Mouse (Mus musculus) gonadal fat pad, adult 2 months (tissue): ENCODE results near the gene Lmod3. TPM values are rescaled to one million over a fixed set of nuclear protein-coding genes. Genes with fewer than 3 reads are reported as not detected.

Experiments used
- DNase-seq: peaks from one replicate; pipeline ENCODE4 v3.0.0-alpha.2; 2012; ENCODE audit warnings: low read depth
- polyA plus RNA-seq: library from polyadenylated mRNA; depleted of rRNA; stranded (reverse); fragments of >200 nt; gene quantifications from 2 replicates; pipeline ENCODE4 v1.2.3, GENCODE M21; 2012

The Lmod3 gene
- polyA plus RNA-seq, 1 experiment: 0.11 TPM

DNA sequence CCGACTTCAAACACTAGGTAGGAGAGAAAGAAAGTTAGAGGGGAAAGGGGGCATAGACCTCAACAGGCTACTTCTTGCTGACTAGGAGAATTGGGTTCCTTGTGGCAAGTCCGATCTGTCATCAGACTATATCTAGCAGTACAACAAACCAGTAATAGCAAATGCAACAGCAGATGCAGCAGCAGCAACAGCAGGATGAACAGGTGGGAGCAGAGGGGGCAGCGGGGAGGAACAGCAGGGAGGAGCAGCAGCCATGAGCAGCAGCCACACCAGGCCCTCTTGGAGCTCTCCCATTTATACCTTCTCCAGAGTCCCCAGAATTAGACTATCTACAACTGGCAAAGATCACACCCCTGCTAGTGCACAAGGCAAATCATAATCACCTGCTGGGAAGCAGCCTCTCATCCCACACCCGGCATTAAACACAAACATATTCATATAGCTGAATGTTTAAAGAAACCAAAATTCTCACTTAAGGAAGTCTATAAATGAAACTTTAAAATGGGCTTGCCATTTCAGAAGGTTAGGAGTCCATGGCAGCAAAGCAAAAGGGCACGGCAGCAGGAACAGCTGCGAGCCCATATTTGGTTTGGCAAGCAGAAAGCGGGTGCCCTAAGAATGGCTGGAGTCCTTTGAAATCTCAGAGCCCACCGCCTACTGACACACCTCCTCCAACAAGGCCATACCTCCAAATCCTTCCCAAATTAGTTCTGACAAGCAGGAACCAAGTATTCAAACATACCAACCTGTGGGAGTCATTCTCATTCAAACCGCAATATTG, 25.3 kb downstream of the Lmod3 start:
- no peak for DNase-seq

DNA sequence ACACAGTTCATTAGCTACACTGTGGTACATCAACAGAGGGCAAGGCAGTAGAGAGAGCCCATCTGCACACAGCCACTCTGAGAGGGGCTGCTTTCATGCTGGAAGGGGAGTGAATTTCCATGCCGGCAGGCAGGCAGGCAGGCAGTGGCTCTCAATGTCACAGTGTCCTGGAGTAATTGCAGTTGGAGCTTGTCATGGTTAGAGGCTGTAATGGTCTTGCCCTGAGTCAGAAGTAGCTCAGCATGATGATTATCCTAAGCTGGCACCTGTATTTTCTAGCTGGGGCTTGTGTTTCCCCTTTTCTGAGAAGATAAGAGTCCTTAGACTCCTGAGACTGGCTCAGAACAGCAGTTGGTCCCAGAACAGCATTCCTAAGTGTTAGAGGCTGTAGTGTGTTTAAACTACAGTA, 26.5 kb downstream of the Lmod3 start:
- DNase-seq: no peak

DNA sequence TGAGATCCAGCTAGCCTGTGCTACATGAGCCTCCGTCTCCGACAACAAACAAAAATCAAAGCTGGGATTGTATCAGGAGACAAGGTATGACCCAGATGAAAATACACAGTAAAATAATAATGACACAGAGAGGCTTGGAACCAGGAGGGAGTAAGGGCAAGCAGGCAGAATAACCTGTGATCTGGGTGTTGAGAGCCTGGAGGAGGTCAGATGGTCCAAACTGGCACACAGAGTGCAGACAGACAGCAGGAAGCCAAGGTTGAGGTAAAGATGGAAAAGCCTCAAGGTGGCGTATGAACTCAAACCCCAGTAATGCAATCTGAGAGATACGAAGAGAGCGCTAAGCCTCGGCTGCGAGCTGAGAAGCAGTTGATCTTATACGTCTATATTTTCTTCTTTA, 28.1 kb downstream of the Lmod3 start:
- no peak for DNase-seq

DNA sequence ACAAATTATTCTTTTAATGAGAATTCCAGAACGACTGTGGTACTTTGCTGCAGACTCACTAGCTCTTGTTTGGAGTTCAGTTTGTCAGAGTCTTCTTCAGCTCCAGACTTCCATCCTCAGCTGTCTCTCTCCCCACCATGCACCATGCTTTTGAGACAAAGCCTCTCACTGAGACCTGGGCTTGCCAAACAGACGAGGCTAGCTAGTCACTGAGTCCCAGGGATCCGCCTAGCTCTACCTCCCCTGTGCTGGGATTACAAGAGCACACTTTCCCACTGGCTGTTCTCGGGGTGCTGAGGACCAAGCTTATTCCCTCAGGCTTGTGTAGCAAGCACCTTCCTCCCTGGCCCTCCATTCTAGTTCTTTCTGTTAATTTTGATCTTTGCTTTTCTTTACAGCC, 29.0 kb downstream of the Lmod3 start:
- no peak for DNase-seq

DNA sequence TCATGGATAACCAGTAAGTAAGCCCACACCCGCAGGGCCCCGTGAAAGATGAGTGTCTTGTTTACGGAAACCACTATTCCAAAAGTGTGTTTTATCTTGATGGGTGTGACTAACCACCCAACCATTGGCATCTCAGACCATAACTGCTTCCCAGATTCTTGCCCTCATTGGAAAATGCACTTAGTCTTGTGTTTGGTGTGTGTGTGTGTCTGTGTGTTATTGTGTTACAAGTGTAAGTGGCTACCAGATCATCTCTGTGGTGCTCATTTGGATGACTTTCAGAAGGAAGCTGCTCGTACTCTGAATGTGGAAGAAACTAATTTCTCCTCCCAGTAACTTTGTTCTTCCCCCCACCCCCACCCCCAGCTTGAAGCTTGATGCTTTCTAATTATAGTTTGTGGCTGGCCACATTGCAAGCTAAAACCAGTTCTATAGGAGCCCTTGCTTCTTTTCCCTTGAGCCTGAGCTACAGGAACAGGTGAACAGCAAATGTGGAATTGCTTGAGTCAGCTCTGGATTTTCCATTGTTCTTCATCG, 29.6 kb downstream of the Lmod3 start:
- DNase-seq: no peak

DNA sequence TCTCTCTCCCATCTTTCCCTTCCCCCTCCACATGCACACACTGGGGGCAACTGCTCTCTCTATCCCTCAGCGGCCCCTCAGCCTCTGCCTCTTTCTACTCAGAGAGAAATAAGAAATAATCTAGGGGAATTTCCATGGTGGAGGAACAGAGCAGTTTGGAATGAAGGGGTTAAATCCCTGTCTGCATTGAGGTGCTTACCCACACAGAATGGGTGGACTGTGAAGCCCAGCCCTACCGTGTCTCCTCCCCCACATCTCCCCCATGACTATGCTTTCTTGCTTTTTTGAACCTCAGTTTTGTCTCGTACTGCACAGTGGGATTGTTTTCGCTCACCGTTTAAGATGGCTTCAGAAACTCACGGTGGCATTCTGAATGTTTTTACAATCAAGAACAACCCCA, 30.2 kb downstream of the Lmod3 start:
- DNase-seq: no peak

DNA sequence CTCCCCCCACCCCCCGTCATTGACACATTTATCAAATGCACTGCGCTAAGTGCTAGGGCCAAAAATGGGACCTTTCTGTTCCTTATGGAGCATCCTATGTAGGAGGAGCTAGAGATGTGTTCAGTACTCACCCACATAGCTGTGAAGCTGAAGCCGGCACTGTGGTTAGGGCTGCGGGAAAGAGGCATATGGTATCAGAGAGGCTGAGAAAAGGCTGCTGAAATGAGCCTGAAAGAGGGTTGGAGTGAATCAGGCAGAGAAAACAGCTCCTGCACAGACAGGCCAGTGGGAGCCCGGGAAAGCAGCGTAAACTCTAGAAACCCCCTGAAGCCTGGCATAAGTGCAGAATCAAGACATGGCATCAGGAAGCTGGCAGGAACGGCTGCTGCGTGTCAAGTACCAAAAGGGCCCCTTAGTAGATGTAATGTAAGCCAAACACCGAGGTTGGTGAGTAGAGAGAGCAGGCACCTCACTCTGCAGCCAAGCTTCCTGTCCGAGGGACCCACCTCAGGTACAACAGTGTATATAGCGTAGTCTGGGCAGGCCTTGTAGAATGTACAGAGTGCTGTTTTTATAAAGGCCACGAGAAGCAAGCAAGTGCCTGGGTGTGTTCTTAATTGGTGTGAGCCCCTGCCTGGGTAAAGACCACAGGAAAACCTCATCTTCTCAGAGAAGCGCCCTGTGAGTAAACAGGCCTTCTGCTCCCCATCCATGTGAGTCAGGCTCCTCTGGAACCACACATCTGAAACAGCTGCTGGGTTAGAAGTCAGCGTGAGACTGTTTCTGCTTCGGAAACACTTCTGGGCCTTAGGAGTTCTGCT, 31.1 kb downstream of the Lmod3 start:
- DNase-seq: no peak

DNA sequence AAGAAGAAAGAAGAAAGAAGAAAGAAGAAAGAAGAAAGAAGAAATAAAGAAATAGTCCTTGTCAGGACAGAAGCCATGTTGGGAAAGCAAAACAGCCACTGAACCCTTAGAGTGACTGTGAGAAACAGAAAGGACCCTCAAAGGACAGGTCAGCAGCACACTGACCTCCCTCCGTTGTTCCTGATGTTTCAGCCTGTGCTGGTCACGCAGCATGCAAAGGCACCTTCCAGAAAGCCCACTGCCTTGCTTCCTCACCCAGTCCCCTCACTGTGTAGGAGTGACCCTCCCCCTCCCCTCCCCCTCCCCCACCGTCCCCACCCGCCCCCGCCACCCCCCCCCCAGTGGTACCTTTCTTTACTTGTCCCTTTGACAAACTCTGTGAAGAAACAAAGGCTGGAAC, 31.9 kb downstream of the Lmod3 start:
- DNase-seq: no peak

DNA sequence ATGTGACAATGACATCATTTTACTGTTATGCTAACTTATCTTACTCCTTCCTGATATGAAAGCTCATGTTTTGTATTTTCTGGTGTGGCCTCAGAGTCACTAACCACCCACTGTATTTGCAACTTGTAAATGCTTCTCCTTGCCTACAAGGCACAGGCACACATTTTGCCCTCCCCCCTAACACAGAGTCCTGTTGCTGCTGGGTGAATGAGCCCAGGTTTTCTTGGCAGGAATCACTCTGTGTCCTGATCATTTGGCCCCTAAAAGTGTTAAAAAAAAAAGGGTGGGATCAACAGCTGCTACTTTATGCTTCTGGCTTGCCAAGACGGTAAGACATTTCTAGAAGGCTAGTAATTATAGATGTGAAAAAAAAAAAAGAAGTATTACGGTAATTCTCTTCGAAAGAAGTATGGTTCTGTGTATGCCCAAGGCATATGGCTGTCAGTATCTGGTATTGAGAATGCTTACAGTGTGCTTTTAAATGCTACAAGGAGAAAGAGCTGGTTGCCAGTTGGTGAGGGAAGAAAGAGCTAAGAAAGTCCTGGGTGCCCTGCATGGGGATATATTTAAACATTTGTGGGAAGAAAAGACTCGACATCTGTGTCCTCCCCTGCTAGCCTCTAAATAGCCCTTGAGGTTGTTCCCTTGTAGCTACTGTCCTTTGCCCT, 36.3 kb downstream of the Lmod3 start:
- no peak for DNase-seq

DNA sequence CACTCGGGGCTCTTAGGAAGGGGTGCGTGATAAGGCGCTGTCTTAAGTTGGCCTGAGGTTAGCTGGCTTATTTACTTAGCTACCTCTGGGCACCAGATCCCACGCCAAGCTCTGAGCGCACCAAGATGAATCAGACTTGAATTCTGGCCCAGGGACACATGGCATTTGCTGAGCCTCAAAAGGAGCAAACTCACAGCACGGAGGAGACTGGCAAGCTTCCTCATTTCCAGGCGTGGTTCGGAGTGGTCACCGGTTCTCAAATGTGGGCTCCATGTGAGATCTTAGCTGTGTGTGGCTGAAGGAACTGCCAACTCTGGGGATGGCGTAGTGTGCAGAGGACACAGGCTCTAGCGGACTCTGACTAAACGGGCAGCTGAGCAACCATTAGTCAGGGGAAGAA, 40.6 kb downstream of the Lmod3 start:
- DNase-seq: no peak

DNA sequence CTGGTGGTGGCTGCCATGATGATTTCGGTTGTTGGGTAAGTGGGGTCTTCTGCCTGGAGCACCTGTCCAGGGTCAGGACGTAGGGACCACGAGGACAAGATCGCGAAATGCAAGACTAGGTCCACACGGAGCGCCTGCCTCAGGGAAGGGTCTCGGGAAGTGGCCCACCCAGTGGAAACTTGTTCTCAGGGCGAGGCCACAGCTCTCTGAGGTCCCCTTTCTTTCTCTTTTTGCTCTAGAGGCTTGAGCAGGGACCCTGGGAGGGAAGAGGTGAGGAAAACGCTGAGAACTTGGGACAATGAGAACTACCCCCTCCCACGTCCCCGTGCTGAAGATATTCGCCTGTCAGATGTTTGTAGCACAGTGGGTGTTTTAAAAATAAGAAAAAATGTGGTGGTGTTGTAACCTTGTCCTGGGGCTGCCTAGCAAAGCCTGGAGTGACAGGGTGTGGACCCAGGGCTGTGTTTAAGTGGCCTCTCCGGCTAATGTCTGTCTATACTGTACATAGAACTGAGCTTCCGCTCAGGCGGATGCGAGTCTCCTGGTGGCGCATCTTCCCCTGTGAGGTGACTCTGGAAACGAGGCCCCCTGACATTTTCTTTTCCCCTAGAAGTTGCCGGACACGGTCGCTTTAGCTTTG, 41.5 kb downstream of the Lmod3 start:
- DNase-seq: no peak

DNA sequence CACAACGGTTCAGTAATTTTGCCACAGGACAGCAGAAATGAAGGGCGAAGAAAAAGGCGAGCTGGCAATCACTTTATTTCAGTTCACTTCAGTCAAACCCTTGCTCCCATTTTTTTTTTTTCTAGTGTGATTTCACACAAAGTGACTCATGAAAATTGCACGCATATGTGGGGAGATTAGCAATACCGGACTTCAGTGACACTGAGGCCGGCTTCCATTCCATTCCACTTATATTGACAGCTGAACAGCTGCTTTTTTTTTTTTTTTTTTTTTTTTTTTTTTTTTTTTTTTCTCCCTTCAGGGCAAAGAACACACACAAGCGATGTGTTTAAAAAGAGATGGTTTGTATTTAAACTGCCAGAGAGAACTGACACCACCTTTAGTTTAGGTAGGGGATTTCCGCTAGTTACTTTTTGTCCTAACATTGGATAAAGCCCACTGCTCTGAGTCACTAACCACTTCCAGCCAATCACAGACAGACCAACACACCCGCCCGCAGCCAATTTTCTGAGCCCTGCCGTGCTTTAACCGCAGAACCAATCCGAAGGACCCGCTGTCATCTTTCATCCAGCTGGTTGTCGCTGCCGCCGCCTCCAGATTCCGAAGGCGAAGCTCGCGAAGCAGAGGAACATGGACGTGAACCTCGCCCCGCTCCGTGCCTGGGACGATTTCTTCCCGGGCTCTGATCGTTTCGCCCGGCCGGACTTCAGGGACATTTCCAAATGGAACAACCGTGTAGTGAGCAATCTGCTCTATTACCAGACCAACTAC, 42.2 kb downstream of the Lmod3 start, which contains the start of gene Arl6ip5:
TSS of gene Arl6ip5 (plus strand) at position 499 of the 771 bp plus-strand sequence.
- no peak for DNase-seq

DNA sequence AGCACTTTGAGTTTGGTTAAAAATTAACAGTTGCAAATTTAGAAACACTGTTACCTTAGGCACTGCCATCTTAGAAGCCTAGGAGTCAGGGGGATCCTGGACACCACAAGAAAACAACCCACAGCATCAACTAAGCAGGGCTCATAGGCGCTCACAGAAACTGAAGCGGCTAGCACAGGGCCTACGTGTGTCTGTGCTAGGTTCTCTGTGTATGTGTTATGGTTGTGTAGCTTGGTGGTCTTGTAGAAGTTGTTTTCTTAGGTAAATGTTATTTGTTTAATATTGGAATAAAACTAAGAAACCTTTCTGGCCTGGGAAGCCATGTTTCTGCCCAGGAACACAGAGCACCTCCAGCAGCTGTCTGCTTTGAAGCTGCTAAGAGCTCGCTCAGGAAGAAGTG, 42.8 kb downstream of the Lmod3 start:
- no peak for DNase-seq

DNA sequence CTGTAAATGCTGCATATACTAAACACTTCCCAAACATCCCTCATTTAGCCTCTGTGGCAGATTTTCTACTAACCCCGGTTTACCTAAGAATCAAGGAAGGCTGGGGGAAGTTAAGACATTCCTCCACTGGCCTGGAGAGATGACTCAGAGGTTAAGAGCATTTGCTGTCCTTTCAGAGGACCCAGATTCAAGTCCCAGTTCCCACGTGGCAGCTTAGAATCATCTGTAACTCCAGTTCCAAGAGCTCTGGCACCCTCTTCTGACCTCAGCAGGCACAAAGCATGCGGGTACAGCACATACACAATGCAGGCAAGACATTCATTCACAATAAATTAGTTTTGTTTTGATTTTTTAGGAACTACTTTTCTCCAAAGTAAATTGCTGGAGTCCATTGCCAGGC, 43.4 kb downstream of the Lmod3 start:
- DNase-seq: no peak

DNA sequence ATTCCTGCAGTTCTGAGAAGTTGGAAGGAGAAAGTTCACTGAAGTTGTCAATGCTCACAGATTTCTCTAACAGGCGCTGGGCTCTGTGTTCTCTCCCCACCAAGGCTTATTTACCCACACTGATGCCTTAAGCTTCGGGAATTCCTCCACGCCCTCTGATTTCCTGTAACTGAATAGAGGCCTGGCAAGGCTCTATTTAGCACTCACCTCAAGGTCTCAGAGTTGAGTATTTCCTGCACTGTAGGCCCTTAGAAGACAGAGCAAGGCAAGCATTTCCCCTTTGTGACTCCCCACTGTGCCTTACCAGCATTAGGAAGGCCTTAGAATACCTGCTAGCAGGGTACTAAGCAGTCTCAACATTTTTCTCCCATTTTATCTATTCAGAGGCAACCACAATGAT, 44.2 kb downstream of the Lmod3 start:
- no peak for DNase-seq

DNA sequence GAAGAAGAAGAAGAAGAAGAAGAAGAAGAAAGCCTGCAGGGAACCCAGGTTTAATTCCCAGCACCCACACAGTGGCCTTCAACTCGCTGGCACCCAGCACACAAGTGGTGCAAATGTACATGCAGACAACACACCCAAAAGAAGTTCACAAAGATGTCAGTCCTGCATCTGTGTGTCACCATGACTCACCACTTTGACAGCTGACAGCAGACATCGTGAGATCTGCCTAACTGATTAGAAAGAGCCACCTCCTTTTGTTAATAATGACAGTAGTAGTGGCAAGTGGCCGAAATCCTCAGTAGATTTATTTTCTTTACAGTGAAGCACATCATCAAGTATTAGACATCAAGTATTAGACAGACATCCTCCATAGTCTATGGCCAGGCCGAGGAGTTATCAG, 45.5 kb downstream of the Lmod3 start:
- DNase-seq: no peak

DNA sequence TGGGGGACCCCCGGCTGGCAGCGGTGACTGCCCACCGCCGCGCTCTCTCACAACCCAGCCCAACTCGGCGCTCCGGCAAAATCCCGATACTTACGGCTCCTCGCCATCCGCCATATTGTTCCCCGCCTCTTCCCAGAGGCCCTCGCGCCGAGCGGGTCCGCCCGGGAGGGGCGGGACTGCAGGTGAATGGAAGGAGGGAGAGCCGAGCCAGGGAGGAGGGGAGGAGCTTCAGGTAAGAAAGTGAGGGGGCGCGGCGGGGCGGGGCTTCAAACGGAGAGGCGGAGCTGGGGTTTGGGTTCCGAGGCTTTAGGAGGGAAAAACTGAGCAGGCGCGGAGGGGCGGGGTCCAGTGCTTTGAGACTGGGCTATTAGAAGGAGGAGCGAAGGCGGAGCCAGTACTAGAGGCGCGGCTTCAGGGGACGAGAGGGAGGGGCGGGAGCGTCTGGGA, 47.1 kb downstream of the Lmod3 start, which contains the start of gene Uba3:
TSS of gene Uba3 (minus strand) at position 209 of the 447 bp plus-strand sequence.
- peak; percentile 81 for DNase-seq

DNA sequence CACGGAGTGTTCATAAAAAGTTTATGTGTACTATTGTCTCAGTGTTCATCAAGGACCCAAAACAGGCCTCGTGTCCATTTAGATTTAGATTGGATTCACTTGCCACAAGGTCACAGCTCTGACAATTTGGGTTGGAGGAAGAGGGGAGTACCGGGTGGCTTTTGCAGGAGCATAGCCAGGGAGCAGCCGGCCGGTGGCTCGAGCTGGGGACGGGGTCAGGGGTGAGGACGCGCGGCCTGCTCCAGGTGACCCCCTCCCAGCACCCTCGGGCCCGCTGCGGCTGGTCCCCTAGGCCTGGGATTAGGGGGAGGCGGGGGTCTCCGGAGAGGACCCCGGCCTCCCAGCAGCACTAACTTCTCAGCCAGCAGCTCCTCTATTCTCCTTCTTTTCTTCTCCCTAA, 47.6 kb downstream of the Lmod3 start:
- no peak for DNase-seq

DNA sequence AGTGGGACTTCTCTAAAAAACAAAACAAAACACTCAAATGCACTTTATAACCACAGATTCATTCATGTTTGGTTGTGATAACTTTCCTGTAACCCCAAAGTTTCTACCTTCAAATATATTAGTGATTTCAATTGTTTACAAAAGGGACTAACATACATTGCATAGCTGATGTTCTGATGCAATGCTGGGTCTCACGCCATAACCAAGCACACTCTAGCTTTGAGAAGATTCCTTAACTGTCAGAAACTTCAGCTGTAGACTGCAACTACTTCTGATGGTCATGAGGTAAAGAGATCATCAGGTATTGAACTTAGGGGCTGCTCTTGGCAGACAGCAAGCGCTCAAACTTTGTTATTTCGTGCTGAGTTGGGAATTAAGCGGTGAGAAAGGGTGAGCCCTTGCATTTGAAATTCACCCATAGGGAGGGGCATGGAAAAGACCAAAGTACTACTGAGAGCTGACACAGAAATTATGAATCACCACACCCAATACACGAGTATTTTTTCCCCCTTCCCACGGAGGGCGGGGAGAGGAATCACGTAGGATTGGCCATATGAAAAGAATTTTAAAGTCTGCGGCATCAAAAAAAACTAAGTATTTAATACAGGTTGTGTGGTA, 48.2 kb downstream of the Lmod3 start:
- no peak for DNase-seq

DNA sequence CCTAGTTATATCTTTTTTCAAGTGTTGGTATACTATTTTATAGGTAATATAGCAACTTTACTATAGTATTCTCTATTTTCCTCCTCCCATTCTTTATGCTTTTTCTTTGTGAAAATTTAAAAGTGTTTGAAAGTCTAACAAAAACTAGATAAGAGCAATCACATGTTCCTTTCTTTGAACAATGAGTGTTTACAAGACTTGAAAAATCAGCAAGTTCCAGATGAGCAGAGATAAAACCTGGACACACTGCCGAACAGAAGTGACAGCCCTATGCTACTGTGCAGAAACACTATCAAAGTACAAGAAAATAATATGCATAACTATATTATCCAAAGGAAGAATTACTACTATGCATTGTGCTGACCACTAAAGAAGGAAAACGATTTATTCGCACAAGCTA, 50.1 kb downstream of the Lmod3 start:
- no peak for DNase-seq
